Mouse (Mus musculus) gastrocnemius, postnatal 25 days (tissue): ENCODE measurements at regions not wholly inside any gene's neighbourhood (a gene's known extent, or its start where the extent isn't known, plus 50 kb on each side); places are given as distances from the start of the nearest gene placed in this dataset.
A peak's percentile ranks its signal among the peaks of the same experiment; 100 is the strongest.

Source experiments
- DNase-seq: peaks from one replicate; pipeline ENCODE4 v3.0.0; 2022

- no peak for DNase-seq
Measured at GRCm38 (mm10) chr15:57187840-57188457, 289.5 kb downstream of the Slc22a22 start.

GRCm38 (mm10) chr15:57179138-57179537, 298.3 kb downstream of the Slc22a22 start:
- DNase-seq = no peak

GRCm38 (mm10) chr15:57172723-57173122, 304.7 kb downstream of the Slc22a22 start:
- peak; percentile 5 for DNase-seq

- no peak for DNase-seq
Measured at GRCm38 (mm10) chr15:57162401-57163343, 314.8 kb downstream of the Slc22a22 start.

- DNase-seq = peak; percentile 21
Measured at GRCm38 (mm10) chr15:57140130-57140750, 337.2 kb downstream of the Slc22a22 start.

- DNase-seq = no peak
Measured at GRCm38 (mm10) chr15:57104711-57105110, 372.7 kb downstream of the Slc22a22 start.

GRCm38 (mm10) chr15:57097309-57097708, 380.1 kb downstream of the Slc22a22 start:
- DNase-seq = no peak

- DNase-seq = no peak
Measured at GRCm38 (mm10) chr15:57079806-57080205, 397.6 kb downstream of the Slc22a22 start.

- DNase-seq = peak; percentile 5
Measured at GRCm38 (mm10) chr15:57073776-57074175, 403.6 kb downstream of the Slc22a22 start.

GRCm38 (mm10) chr15:57061502-57061901, 415.9 kb downstream of the Slc22a22 start:
- no peak for DNase-seq

GRCm38 (mm10) chr15:57059550-57060195, 417.8 kb downstream of the Slc22a22 start:
- no peak for DNase-seq

GRCm38 (mm10) chr15:57052287-57052686, 425.1 kb downstream of the Slc22a22 start:
- no peak for DNase-seq

GRCm38 (mm10) chr15:57036806-57037566, 440.4 kb downstream of the Slc22a22 start:
- DNase-seq = no peak

GRCm38 (mm10) chr15:57033012-57033411, 444.4 kb downstream of the Slc22a22 start:
- DNase-seq = no peak
